Mouse (Mus musculus) inflammation-experienced regulatory T-cells, adult 6 months (primary cell): ENCODE data around the gene Obox1. TPM values are rescaled to one million over a fixed set of nuclear protein-coding genes. Genes with fewer than 3 reads are reported as not detected.
"Not testable (repeated sequence)": the region's sequence is repeated elsewhere in the genome, so short reads cannot be mapped to it uniquely, and the experiment has no call there.

Experiments used
- ATAC-seq: one replicate; pipeline ENCODE4 v1.8.0; 2017
- polyA plus RNA-seq, 3 experiments: library from polyadenylated mRNA; unstranded; fragments of 100-300 nt; shearing (Covaris generic); gene quantifications; one replicate each; pipeline ENCODE4 v1.2.1; 2017

Obox1 gene
- not detected for polyA plus RNA-seq

- not testable (repeated sequence) for ATAC-seq
Measured at GRCm38 (mm10) chr7:15388421-15388998, at the start of gene Obox1, which contains the start of gene Obox2. Obox1 (plus strand) TSS chr7:15388948. Obox2 (plus strand) TSS chr7:15388721.

- not testable (repeated sequence) for ATAC-seq
Measured at GRCm38 (mm10) chr7:15399147-15399874, 10.6 kb downstream of the Obox1 start.

- ATAC-seq: not testable (repeated sequence)
Measured at GRCm38 (mm10) chr7:15406816-15407215, 18.1 kb downstream of the Obox1 start.

- ATAC-seq: not testable (repeated sequence)
Measured at GRCm38 (mm10) chr7:15418046-15418445, 29.3 kb downstream of the Obox1 start.

GRCm38 (mm10) chr7:15425537-15425936, 36.8 kb downstream of the Obox1 start:
- not testable (repeated sequence) for ATAC-seq

GRCm38 (mm10) chr7:15509411-15509810, 120.7 kb downstream of the Obox1 start:
- not testable (repeated sequence) for ATAC-seq

Other genes with a start within 250 kb of the Obox1 start
- not detected for gene Obox2, start 227 bp upstream of the Obox1 start, polyA plus RNA-seq